Mouse (Mus musculus): ENCODE measurements around the gene Wdr25. TPM values are rescaled to one million over a fixed set of nuclear protein-coding genes. Genes with fewer than 3 reads are reported as not detected.

Gene Wdr25
- polyA plus RNA-seq, 1 experiment from 2014 or later, result 2.7 TPM

GRCm38 (mm10) chr12:108942203-108942923 is 48.9 kb downstream of the Wdr25 start:
- H3K4me1 ChIP-seq (replicated peaks; ENCODE audit: control insufficient read depth, insufficient read depth, low read length), result no peaks in the 10 kb centered on the region
- no peak overlapping the region for H3K4me2 ChIP-seq (replicated peaks; ENCODE audit: low read depth)
- 87% methylated on average over 14 of the region's 14 CpGs for WGBS
- no peak overlapping the region for H3K9ac ChIP-seq (ENCODE audit: low read depth, low read length)
- no peaks in the 10 kb centered on the region for H3K36me3 ChIP-seq (ENCODE audit: control insufficient read depth, insufficient read depth)
- H3K9me3 ChIP-seq (ENCODE audit: control insufficient read depth), result no peaks in the 10 kb centered on the region
- no peaks in the 10 kb centered on the region for H3K27me3 ChIP-seq (replicated peaks; ENCODE audit: control insufficient read depth, insufficient read depth, low read length)
- ATAC-seq, result no peak
- no peak for TF ChIP-seq CTCF (IDR thresholded peaks at IDR 0.05; ENCODE audit: low read depth)
- no peak overlapping the region for H3K27ac ChIP-seq (ENCODE audit: low read depth, low read length)
- no peak overlapping the region for H3K4me3 ChIP-seq (ENCODE audit: low read depth, low read length)

GRCm38 (mm10) chr12:108953011-108953550 is 59.6 kb downstream of the Wdr25 start:
- Histone ChIP-seq H3K4me2 (replicated peaks; ENCODE audit: low read depth) (no peak overlapping the region), H3K36me3 (ENCODE audit: control insufficient read depth, insufficient read depth) (no peaks in the 10 kb centered on the region), H3K9ac (ENCODE audit: low read depth, low read length) (no peak overlapping the region), H3K4me1 (replicated peaks; ENCODE audit: control insufficient read depth, insufficient read depth, low read length) (no peaks in the 10 kb centered on the region), H3K4me3 (ENCODE audit: low read depth, low read length) (no peak overlapping the region), H3K27me3 (replicated peaks; ENCODE audit: control insufficient read depth, insufficient read depth, low read length) (no peaks in the 10 kb centered on the region), H3K9me3 (ENCODE audit: control insufficient read depth) (no peaks in the 10 kb centered on the region), H3K27ac (ENCODE audit: low read depth, low read length) (no peak overlapping the region)
- 90% methylated on average over 9 of the region's 9 CpGs for WGBS
- no peak for ATAC-seq
- no peak for TF ChIP-seq CTCF (IDR thresholded peaks at IDR 0.05; ENCODE audit: low read depth)

- H3K9ac ChIP-seq (ENCODE audit: low read depth, low read length), result no peak overlapping the region
- ATAC-seq, result no peak
- TF ChIP-seq CTCF (IDR thresholded peaks at IDR 0.05; ENCODE audit: low read depth), result peak; percentile 63
Observed at GRCm38 (mm10) chr12:108953838-108954237, 60.4 kb downstream of the Wdr25 start.

GRCm38 (mm10) chr12:108954456-108954855 is 61.0 kb downstream of the Wdr25 start:
- H3K36me3 ChIP-seq (ENCODE audit: control insufficient read depth, insufficient read depth), result no peaks in the 10 kb centered on the region
- no peak overlapping the region for H3K9ac ChIP-seq (ENCODE audit: low read depth, low read length)
- H3K27me3 ChIP-seq (replicated peaks; ENCODE audit: control insufficient read depth, insufficient read depth, low read length), result no peaks in the 10 kb centered on the region
- H3K4me2 ChIP-seq (replicated peaks; ENCODE audit: low read depth), result no peak overlapping the region
- H3K9me3 ChIP-seq (ENCODE audit: control insufficient read depth), result no peaks in the 10 kb centered on the region
- no peaks in the 10 kb centered on the region for H3K4me1 ChIP-seq (replicated peaks; ENCODE audit: control insufficient read depth, insufficient read depth, low read length)
- 75% methylated on average over 2 of the region's 2 CpGs for WGBS
- ATAC-seq, result no peak
- H3K4me3 ChIP-seq (ENCODE audit: low read depth, low read length), result no peak overlapping the region
- TF ChIP-seq CTCF (IDR thresholded peaks at IDR 0.05; ENCODE audit: low read depth), result no peak
- H3K27ac ChIP-seq (ENCODE audit: low read depth, low read length), result no peak overlapping the region

More at GRCm38 (mm10) chr12:108953838-108954237, 60.4 kb downstream of the Wdr25 start:
- Histone ChIP-seq H3K27me3 (replicated peaks; ENCODE audit: control insufficient read depth, insufficient read depth, low read length) (no peaks in the 10 kb centered on the region), H3K9me3 (ENCODE audit: control insufficient read depth) (no peaks in the 10 kb centered on the region), H3K4me3 (ENCODE audit: low read depth, low read length) (no peak overlapping the region), H3K4me2 (replicated peaks; ENCODE audit: low read depth) (no peak overlapping the region), H3K27ac (ENCODE audit: low read depth, low read length) (no peak overlapping the region), H3K4me1 (replicated peaks; ENCODE audit: control insufficient read depth, insufficient read depth, low read length) (no peaks in the 10 kb centered on the region), H3K36me3 (ENCODE audit: control insufficient read depth, insufficient read depth) (no peaks in the 10 kb centered on the region)
- 38% methylated on average over 6 of the region's 6 CpGs for WGBS

- H3K4me1 ChIP-seq (replicated peaks; ENCODE audit: control insufficient read depth, insufficient read depth, low read length), result no peaks in the 10 kb centered on the region
- no peak overlapping the region for H3K4me2 ChIP-seq (replicated peaks; ENCODE audit: low read depth)
- ATAC-seq, result no peak
- H3K9me3 ChIP-seq (ENCODE audit: control insufficient read depth), result no peaks in the 10 kb centered on the region
- H3K27ac ChIP-seq (ENCODE audit: low read depth, low read length), result no peak overlapping the region
- 61% methylated on average over 7 of the region's 7 CpGs for WGBS
- no peak overlapping the region for H3K9ac ChIP-seq (ENCODE audit: low read depth, low read length)
- H3K4me3 ChIP-seq (ENCODE audit: low read depth, low read length), result no peak overlapping the region
- H3K27me3 ChIP-seq (replicated peaks; ENCODE audit: control insufficient read depth, insufficient read depth, low read length), result no peaks in the 10 kb centered on the region
- no peak for TF ChIP-seq CTCF (IDR thresholded peaks at IDR 0.05; ENCODE audit: low read depth)
- no peaks in the 10 kb centered on the region for H3K36me3 ChIP-seq (ENCODE audit: control insufficient read depth, insufficient read depth)
Observed at GRCm38 (mm10) chr12:108958483-108958882, 65.1 kb downstream of the Wdr25 start.

- no peaks in the 10 kb centered on the region for H3K27me3 ChIP-seq (replicated peaks; ENCODE audit: control insufficient read depth, insufficient read depth, low read length)
- no peaks in the 10 kb centered on the region for H3K9me3 ChIP-seq (ENCODE audit: control insufficient read depth)
- 16% methylated on average over 23 of the region's 23 CpGs for WGBS
- TF ChIP-seq CTCF (IDR thresholded peaks at IDR 0.05; ENCODE audit: low read depth), result no peak
- no peak for ATAC-seq
- no peak overlapping the region for H3K9ac ChIP-seq (ENCODE audit: low read depth, low read length)
- H3K4me1 ChIP-seq (replicated peaks; ENCODE audit: control insufficient read depth, insufficient read depth, low read length), result no peaks in the 10 kb centered on the region
- peak overlapping the region; percentile 45 for H3K4me2 ChIP-seq (replicated peaks; ENCODE audit: low read depth)
- H3K36me3 ChIP-seq (ENCODE audit: control insufficient read depth, insufficient read depth), result no peaks in the 10 kb centered on the region
- H3K27ac ChIP-seq (ENCODE audit: low read depth, low read length), result no peak overlapping the region
- H3K4me3 ChIP-seq (ENCODE audit: low read depth, low read length), result no peak overlapping the region
Observed at GRCm38 (mm10) chr12:108958991-108959638, 65.7 kb downstream of the Wdr25 start.
